Mouse (Mus musculus): ENCODE data around the gene Ddx28. TPM values are rescaled to one million over a fixed set of nuclear protein-coding genes. Genes with fewer than 3 reads are reported as not detected.

Gene Ddx28
- polyA plus RNA-seq (2015; fragmentation: Nextera tagmentation; extraction: Ambion mirVana), result 17.0 and 18.9 TPM in 2 replicates

DNA sequence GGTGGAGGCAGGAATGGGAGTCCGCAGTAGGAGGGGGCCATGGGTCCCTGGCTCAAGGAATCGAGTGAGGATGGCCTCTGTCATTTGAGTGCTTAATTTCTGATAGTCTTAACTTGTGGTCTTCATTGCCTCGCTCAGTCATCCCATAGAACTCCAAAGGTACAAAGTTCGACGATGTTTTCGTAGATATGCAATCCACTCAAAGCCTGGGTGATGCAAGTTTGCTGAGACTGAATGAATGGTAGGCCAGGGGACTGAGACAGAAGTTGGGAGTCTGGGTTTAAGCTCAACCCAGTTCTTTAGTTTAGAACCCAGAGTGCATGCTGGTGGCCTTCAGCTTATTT lies at the start of gene Ddx28:
Ddx28 (minus strand) TSS at position 240 of the 344 bp plus-strand sequence.
- WGBS, result 3% methylated on average over 6 of the region's 6 CpGs
- Histone ChIP-seq H3K4me3 (replicated peaks) (peak within 1 kb of the TSS; percentile 88), H3K4me2 (peak within 1 kb of the TSS; percentile 96), H3K27ac (peak within 1 kb of the TSS; percentile 78), H3K9me3 (replicated peaks) (no peaks in the 10 kb centered on the region), H3K27me3 (no peaks in the 10 kb centered on the region), H3K9ac (peak within 1 kb of the TSS; percentile 85), H3K4me1 (peaks cover 19% of the 10 kb centered on the region), H3K36me3 (peaks cover 14% of the 10 kb centered on the region)
- 0 out of 2 replicates have a peak, but pooled peaks have one; percentile 10 for ATAC-seq (replicated peaks; ENCODE audit: low FRiP score)

DNA sequence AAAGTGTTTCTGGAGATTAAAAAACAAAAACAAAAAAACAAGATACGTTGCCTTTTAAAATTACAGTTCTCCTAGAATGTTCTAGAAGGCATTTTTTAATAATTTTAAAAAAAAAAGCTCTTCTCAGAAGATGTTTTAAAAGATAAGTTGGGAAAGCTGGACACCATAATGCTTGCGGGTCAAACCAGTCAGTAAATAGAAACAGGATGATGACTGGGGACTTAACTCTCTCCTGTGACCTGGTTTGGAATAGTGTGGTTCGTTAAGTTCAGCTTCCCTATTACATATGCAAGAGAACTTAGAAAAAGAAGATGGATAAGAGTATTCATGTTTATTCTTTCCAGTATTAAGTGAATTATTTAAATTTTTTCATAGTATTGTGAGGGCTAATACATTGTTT lies 48.8 kb upstream of the Ddx28 start:
- Histone ChIP-seq H3K27ac (peak overlapping the region; percentile 98; the same call in 1 of the 2 replicates), H3K4me2 (peak overlapping the region; percentile 81), H3K36me3 (no peaks in the 10 kb centered on the region), H3K9me3 (replicated peaks) (no peaks in the 10 kb centered on the region), H3K27me3 (no peaks in the 10 kb centered on the region), H3K4me1 (peaks cover 31% of the 10 kb centered on the region), H3K9ac (peak overlapping the region; percentile 89), H3K4me3 (replicated peaks) (peak overlapping the region; percentile 93)
- WGBS, result 4% methylated on average over 3 of the region's 3 CpGs
- no peak for ATAC-seq (replicated peaks; ENCODE audit: low FRiP score)

DNA sequence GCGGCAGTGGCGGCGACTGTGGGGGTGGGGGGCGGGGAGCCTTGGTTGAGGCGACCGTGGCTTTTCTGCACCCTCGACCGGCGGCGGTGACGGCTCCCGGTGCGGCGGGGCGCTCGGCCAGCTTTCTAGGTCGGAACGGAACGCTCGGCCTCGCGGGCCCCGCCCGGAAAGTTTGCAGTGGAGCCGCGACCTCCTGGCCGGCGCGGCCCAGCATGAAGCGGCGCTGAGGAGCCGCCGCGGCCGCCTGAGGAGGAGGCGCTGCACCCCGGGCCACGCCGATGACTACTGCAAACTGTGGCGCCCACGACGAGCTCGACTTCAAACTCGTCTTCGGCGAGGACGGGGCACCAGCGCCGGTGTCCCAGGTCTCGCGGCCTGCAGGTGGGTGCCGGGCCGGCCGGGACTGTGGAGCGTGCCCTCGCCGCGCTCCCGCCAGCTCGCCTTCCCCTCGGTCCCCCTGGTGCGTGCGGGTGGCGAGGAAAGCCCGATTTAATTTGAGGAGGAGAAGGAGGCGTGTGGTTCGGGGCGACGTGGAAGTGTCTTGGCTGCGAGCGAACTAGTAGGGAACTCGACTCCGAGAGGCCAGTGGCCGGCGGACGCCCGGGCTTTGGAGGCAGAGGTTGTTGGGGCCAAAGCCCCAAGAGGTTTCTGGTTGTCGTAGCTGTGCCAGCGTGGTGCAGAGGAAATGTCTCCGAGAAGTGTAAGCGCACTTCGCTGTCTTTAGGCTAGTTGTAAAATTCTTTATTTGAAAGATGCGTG lies 48.1 kb upstream of the Ddx28 start:
- H3K4me3 ChIP-seq (replicated peaks), result peak overlapping the region; percentile 93
- peak overlapping the region; percentile 89 for H3K9ac ChIP-seq
- H3K36me3 ChIP-seq, result no peaks in the 10 kb centered on the region
- WGBS, result under 1% methylated on average over 82 of the region's 83 CpGs
- H3K4me2 ChIP-seq, result peak overlapping the region; percentile 81
- H3K27ac ChIP-seq, result peak overlapping the region; percentile 98
- H3K27me3 ChIP-seq, result no peaks in the 10 kb centered on the region
- ATAC-seq (replicated peaks; ENCODE audit: low FRiP score), result peak; percentile 87
- no peaks in the 10 kb centered on the region for H3K9me3 ChIP-seq (replicated peaks)
- H3K4me1 ChIP-seq, result peaks cover 31% of the 10 kb centered on the region

DNA sequence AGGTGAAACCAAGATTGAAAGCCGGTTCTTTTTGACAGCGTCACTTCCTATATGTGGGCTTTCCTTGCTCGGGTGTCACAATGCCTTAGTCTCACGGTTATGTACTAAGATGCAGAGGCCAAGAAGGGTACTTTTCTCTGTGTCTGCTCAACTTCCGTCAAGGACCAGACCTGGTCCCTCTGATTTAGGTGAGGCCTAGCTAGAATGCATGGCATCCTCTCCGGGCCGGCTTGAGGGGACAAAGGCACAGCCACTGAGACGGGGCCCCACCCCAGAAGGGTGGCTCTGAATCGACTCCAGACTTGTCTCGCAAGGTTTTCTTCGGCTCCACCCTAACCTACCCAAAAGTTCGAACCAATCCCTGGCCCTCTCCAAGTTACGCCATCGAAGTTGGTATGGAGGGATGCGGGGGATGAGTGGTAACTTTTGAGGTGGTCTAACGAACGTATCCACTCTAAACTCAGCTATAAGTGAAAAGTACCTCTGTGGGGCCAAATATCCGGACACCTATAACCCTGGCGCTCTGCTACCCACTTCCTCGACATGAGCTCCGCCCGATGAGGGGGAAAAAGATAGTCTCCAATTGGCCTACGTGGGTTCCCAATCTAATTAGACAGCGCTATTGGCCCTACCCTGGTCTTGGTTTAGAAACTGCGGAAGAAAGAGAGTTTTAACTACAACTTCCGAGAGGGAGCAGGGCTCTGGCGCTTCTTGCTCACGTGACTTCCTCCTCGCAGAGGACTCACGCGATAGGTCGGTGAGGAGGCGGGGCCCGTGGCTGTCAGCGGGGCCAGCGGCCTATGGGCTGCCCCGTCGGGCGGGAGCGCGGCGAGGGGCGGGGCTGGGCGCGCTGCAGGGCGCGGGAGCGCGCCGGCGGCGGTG lies 47.3 kb upstream of the Ddx28 start, which contains the start of gene Nfatc3:
Nfatc3 (plus strand) TSS at position 110 of the 882 bp plus-strand sequence.
- H3K27ac ChIP-seq, result peak within 1 kb of the TSS; percentile 98

DNA sequence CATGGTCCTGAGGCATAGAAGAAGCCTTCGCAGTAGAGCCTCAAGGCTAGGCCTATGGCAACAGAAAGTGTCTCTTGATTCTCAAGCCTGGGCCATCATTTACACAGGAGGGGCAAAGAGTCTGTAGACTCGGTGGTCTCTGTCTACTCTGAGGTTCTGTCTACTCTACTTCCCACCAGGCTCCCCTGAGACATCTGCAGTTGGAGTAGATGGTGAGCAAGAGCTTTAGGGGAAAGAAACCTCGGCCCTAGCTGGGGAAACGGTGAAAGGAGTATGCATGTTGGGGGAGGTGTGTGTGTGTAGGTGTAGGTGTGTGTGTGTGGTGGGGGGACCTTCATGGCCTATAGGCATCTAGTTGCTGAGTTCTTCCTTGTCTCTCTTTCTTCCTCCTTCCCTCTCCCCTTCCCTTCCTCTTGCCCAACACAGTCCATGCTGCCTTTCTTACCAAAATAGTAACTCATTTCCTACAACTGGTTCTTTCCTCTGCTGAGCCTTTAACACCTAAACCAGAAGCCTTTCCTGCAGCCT lies 44.8 kb upstream of the Ddx28 start:
- Histone ChIP-seq H3K4me3 (replicated peaks) (no peak overlapping the region), H3K4me1 (peaks cover 19% of the 10 kb centered on the region), H3K9ac (no peak overlapping the region), H3K4me2 (no peak overlapping the region), H3K36me3 (peaks cover 26% of the 10 kb centered on the region), H3K9me3 (replicated peaks) (no peaks in the 10 kb centered on the region), H3K27ac (no peak overlapping the region), H3K27me3 (no peaks in the 10 kb centered on the region)
- no peak for ATAC-seq (replicated peaks; ENCODE audit: low FRiP score)
- WGBS, result 82% methylated on average over 4 of the region's 4 CpGs

More for the DNA sequence above, 47.3 kb upstream of the Ddx28 start, which contains the start of gene Nfatc3:
- Histone ChIP-seq H3K36me3 (peaks cover 1% of the 10 kb centered on the region; the same call in 1 of the 2 replicates), H3K4me1 (peaks cover 31% of the 10 kb centered on the region), H3K9ac (peak within 1 kb of the TSS; percentile 89), H3K27me3 (no peaks in the 10 kb centered on the region), H3K9me3 (replicated peaks) (no peaks in the 10 kb centered on the region), H3K4me2 (peak within 1 kb of the TSS; percentile 81), H3K4me3 (replicated peaks) (peak within 1 kb of the TSS; percentile 93)
- WGBS, result 2% methylated on average over 52 of the region's 52 CpGs
- peak; percentile 99 for ATAC-seq (replicated peaks; ENCODE audit: low FRiP score)

DNA sequence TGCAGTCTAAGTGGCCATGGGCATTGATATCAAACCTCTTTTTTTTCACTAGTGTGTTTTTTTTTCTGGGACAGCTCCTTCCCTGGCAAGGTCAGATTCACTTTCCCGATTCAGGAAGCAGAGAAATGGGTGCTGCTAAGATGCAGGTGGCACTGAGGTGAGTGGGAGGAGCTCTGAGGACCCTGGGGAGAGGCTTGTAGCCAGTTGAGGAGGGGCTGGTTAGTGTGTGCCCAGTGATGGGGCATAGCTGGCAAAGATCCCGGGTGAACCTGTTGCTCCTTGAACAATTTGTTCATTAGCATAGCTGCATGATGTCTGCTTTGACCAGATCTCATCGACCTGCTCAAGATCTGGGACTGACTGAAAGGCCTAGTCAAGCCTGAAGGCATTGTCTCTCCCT lies 43.4 kb upstream of the Ddx28 start:
- WGBS, result 37% methylated on average over 3 of the region's 3 CpGs
- Histone ChIP-seq H3K27ac (no peak overlapping the region), H3K9me3 (replicated peaks) (no peaks in the 10 kb centered on the region), H3K4me2 (no peak overlapping the region), H3K4me1 (peaks cover 11% of the 10 kb centered on the region), H3K4me3 (replicated peaks) (no peak overlapping the region), H3K36me3 (peaks cover 41% of the 10 kb centered on the region), H3K9ac (no peak overlapping the region), H3K27me3 (no peaks in the 10 kb centered on the region)
- ATAC-seq (replicated peaks; ENCODE audit: low FRiP score), result no peak

DNA sequence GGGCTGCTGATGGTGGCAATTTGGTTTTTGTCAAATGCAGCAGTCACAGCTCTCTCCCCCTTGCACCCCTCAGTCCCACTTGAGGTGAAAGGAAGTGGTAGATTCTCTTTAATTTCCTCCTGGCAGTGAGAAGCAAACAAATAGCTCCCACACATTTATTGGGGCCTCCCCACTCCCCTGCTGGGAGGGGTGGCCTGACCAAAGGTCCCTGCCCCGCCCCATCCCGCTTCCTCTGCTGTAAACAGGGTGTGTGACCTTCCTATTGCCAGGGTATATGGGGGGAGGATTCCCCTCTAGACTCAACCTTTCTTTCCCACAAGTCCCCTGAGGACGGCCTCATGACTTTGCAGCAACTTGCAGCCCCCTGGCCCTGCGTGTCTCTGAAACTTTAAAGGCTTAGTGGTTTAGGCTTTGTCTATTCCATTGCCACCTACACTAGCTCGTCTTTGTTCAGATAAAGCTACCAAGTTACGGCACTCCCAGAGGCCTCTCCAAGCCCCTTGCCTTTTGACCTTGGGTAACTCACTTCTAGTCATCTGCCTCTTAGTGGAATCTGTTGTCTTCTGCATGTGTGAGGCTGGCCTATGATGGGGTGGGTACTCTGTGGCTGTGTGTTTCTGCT lies 42.6 kb upstream of the Ddx28 start:
- H3K36me3 ChIP-seq, result peaks cover 41% of the 10 kb centered on the region
- H3K4me2 ChIP-seq, result no peak overlapping the region
- no peaks in the 10 kb centered on the region for H3K9me3 ChIP-seq (replicated peaks)
- 38% methylated on average over 6 of the region's 6 CpGs for WGBS
- H3K27me3 ChIP-seq, result no peaks in the 10 kb centered on the region
- peaks cover 11% of the 10 kb centered on the region for H3K4me1 ChIP-seq
- no peak overlapping the region for H3K4me3 ChIP-seq (replicated peaks)
- no peak overlapping the region for H3K27ac ChIP-seq
- no peak for ATAC-seq (replicated peaks; ENCODE audit: low FRiP score)
- H3K9ac ChIP-seq, result no peak overlapping the region

DNA sequence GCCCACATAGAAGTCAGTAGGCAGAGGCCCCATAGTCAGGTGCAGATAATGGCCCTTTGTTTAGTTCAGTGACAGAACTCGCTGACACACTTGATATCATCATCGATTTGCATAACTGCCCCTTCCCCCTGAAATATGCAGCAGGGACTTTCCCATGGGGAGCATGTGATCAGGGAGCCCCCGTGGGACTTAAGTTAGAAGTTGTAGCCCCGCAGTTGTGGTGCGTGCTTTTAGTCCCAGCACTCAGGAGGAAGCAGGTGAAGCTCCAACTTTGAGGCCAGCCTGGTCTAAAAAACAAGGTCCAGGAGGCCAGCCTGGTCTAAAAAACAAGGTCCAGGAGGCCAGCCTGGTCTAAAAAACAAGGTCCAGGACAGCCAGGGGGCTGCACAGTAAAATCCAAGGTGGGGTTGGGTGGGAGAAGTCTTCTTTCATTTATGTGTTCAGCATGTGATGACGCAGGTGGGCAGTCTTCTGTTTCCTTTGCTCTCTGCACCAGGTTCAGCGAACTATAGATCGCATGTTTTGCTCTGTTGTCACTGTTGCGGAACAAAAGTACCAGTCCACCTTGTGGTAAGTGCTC lies 40.9 kb upstream of the Ddx28 start:
- 87% methylated on average over 9 of the region's 9 CpGs for WGBS
- no peak for ATAC-seq (replicated peaks; ENCODE audit: low FRiP score)

DNA sequence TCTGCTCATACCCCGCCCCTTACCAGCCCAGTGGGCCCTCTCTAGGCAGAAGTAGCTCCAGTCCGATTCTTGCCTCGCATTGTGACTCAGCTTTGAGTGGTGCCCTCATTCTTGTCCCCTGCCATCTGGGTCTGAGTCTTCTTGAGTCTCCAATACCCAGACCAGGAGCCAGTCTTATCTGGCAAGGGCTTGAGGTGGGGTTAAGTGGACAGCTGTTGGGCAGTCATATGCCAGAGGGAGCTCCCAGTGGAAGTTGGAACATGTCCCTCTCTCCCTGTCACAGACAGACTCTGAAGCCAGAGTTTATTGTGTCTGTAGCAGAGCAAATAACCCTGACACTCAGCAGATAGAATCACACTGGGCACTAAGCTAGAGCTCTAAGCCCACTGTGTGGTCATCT lies 39.4 kb upstream of the Ddx28 start:
- Histone ChIP-seq H3K27me3 (no peaks in the 10 kb centered on the region), H3K4me3 (replicated peaks) (no peak overlapping the region), H3K4me2 (no peak overlapping the region), H3K36me3 (peaks cover 50% of the 10 kb centered on the region), H3K9me3 (replicated peaks) (no peaks in the 10 kb centered on the region), H3K27ac (no peak overlapping the region), H3K4me1 (no peaks in the 10 kb centered on the region), H3K9ac (no peak overlapping the region)
- 87% methylated on average over 3 of the region's 3 CpGs for WGBS
- ATAC-seq (replicated peaks; ENCODE audit: low FRiP score), result no peak

More for the DNA sequence above, 40.9 kb upstream of the Ddx28 start:
- no peaks in the 10 kb centered on the region for H3K27me3 ChIP-seq
- H3K4me1 ChIP-seq, result no peaks in the 10 kb centered on the region
- no peak overlapping the region for H3K4me2 ChIP-seq
- no peak overlapping the region for H3K9ac ChIP-seq
- H3K9me3 ChIP-seq (replicated peaks), result no peaks in the 10 kb centered on the region
- H3K27ac ChIP-seq, result no peak overlapping the region
- peaks cover 46% of the 10 kb centered on the region for H3K36me3 ChIP-seq
- H3K4me3 ChIP-seq (replicated peaks), result no peak overlapping the region

DNA sequence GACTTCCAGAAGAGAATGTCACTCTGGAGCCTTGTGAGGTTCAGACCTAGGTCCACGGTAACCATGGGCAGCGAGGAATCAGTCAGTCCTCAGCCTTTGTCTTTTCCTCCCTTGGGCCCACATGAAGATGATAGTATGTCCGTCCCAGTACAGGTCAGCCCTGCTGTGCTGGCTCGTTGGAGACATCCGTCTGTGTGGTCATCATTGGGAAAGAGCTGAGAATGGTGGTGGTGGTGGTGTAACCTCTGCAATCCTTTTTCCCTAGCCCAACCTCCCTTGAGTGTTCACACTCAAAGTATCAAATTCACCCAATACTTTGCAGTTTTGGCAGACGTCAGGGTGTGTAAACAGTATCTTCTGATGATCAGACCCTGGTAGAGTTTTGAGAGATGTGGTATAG lies 38.2 kb upstream of the Ddx28 start:
- 90% methylated on average over 6 of the region's 6 CpGs for WGBS
- Histone ChIP-seq H3K4me3 (replicated peaks) (no peak overlapping the region), H3K27me3 (no peaks in the 10 kb centered on the region), H3K9ac (no peak overlapping the region), H3K4me1 (no peaks in the 10 kb centered on the region), H3K9me3 (replicated peaks) (no peaks in the 10 kb centered on the region), H3K27ac (no peak overlapping the region), H3K4me2 (no peak overlapping the region), H3K36me3 (peaks cover 50% of the 10 kb centered on the region)
- ATAC-seq (replicated peaks; ENCODE audit: low FRiP score), result no peak

DNA sequence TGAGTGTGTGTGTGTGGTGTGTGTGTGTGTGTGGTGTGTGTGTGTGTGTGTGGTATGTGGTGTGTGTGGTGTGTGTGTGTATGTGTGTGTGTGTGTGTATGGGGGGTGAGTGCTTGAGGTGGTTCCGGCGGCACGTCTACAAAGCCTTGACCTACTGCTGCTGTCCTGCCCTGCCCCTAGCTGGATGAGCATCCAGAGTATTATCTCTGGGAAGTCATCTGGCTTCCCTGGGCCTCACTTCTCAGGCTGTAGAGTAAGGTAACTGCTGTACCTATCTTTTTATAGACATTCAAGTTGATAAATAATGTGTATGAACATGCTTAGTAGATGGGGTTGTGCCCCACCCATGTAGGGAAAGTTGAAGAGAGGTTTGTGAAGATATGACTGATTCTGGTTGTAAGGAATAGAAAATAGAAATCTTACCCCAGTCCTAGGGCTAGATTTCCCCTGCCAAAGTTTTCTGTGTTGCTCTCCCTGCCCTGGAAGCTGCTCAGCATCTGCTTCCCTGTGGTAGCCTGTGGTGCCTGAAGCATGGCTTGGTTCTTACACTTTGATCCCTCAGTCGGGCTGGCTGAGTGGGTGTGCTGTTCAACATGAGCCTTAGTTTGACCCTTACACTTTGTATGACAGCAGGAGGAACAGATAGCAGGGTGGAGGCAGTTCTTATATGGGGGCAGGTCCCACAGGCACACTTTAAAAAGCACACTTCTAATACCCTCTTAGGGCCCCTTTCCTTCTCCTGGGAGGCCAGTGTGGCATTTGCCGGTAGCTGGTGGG lies 36.4 kb upstream of the Ddx28 start:
- WGBS, result 82% methylated on average over 5 of the region's 5 CpGs
- Histone ChIP-seq H3K9me3 (replicated peaks) (no peaks in the 10 kb centered on the region), H3K27ac (no peak overlapping the region)

More for the DNA sequence above, 36.4 kb upstream of the Ddx28 start:
- Histone ChIP-seq H3K4me3 (replicated peaks) (no peak overlapping the region), H3K4me1 (no peaks in the 10 kb centered on the region; the same call in 1 of the 2 replicates), H3K36me3 (peaks cover 39% of the 10 kb centered on the region), H3K27me3 (no peaks in the 10 kb centered on the region), H3K9ac (no peak overlapping the region), H3K4me2 (no peak overlapping the region)
- ATAC-seq (replicated peaks; ENCODE audit: low FRiP score), result no peak
